Mouse (Mus musculus) ES-Bruce4 (cell line): ENCODE data around the gene Tln1.

Experiments used
- CTCF ChIP-seq: IDR thresholded peaks from one replicate; pipeline ENCODE4 v1.8.1; 2011; ENCODE audit warnings: low read depth, low read length
- POLR2A ChIP-seq: IDR thresholded peaks from one replicate; pipeline ENCODE4 v1.8.1; 2011; ENCODE audit warnings: low read length; ENCODE audit not compliant: insufficient read depth

DNA sequence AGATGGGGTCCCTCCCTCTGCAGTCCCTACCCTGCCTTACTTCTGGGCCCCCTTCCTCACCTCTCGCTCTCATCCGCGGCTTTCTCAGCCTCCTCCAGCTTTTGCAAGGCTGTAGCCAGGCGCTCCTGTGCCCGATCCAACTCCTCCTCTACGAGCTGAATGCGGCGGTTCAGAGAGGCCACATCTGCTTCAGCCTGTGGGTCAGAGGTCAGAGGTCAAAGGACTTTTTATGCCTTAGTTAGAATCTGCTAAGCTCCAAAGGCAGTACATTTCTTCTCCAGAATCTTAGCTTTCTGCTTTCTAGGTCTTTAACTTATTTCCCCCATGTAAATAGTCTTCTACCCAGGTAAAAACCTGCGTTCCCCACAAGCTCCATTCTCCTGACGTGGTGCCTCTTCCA, 42.9 kb downstream of the Tln1 start:
- TF ChIP-seq CTCF (no peak), POLR2A (no peak)
